Mouse (Mus musculus) T-helper 1 cell (primary cell): Measurements from ENCODE around the gene Fkbp8.
"Not testable (repeated sequence)": the region's sequence is repeated elsewhere in the genome, so short reads cannot be mapped to it uniquely, and the experiment has no call there.

Experiments used
- in situ Hi-C: fragments of 300-600 bp; cut with MboI, MseI; formaldehyde crosslinking; loops from one replicate; pipeline ENCODE4 v1.15.1; 2025; ENCODE audit warnings: high pct_unique_total_duplicates

Fkbp8 gene

DNA sequence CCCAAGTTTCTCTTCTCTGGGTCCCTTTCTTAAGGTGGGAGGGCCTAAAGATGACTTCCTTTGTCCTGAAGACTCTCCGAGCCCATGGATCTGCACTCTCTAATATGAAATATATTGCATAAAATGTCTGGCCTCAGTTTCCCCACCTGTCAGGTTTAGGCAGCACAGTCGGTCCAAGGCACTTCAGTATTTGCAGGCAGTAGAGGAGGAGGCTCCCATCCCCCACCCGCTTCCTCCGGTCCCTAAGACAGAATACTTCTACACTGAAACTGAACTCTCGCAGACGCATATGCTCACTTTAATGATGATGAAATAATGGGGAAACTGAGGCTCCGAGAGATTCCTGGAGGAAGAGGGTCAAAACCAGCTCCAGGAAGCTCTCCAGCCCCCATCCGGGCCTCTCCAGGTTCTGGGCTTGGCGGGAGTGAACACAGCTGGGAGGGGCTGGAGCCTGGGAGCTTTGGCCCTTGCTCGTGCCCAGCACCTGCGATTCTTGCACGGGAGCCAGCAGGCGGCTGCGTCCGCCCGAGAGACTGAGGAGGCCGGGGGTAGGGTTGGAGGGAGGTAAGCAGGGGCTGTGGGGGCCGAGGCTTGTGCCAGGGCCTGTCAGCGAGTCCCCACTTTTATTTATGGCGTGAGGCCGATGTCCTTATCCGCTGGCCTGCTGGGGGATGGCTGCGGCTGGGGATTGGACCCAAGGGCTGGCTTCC is 25.5 kb upstream of the Fkbp8 start:
- in situ Hi-C loops, result loop anchor here (5.0 kb wide), 1 partner anchor 85 kb away; no protein-coding TSS in a partner anchor

DNA sequence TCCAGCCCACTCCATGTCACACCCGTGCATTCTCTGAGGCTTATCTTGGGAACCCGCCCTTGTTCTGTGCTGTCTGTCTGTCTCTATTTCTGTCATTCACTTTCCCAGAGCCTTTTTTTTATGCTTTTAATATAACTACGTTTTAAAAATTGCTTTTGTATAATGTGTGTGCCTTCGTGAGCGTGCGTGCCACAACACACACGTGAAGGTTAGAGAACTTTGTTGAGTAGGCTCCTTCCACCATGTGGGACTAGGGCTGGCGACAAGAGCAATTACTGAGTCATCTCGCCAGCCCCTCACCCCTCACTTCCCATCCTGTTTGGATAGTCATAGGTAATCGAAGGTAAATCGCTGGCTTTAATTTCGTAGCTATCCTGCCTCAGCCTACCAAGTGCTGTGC is 25.0 kb upstream of the Fkbp8 start:
- in situ Hi-C loops, result loop anchor here (5.0 kb wide), 1 partner anchor 85 kb away; no protein-coding TSS in a partner anchor

DNA sequence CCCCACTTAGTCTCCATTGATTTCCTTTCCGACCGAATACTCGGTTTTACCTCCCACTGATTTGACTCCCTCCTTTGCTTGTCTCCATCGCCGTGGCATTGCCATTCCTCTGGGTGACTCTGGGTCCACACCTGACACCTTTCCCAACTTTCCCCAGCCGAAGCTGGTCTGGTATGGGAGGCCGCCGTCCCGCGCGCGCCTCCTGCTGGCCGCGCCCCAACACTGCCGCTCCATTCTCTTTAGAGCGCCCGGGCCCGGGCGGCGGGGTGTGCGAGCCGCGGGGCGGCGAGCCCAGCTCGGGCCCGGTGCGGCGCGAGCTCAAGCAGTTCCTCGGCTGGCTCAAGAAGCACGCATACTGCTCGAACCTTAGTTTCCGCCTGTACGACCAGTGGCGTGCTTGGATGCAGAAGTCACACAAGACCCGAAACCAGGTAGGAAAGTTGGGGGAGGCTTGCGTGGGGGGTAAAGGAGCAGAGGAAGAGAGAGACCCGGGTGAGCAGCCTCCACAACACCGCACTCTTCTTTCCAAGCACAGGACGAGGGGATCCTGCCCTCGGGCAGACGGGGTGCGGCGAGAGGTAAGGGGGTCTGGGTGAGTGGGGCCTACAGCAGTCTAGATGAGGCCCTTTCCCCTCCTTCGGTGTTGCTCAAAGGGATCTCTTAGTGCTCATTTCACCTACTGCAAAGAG is 24.3 kb upstream of the Fkbp8 start:
- in situ Hi-C loops, result loop anchor here (5.0 kb wide), 1 partner anchor 86 kb away; no protein-coding TSS in a partner anchor

DNA sequence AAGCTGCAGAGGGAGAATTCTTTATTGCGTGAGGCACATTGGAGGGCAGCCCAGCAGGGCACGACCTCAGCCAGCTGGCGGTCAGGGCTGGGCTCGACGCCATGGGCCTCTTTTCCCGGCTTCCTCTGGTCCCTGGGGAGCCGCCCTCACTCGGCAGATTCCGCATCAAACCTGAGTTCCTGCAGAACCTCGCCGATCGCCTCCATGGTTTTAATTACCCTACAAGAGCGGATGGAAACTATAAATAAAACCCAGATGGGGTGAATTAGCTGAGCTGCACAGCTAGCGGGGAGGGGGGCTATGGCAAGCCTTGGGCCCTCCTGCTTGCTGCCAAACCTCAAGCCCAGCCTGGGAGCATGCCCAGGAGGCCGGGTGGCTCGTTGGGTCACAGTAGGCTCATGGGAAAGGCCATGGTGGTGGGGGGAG is 23.2 kb upstream of the Fkbp8 start:
- in situ Hi-C loops, result loop anchor here (5.0 kb wide), 1 partner anchor 87 kb away; no protein-coding TSS in a partner anchor

- in situ Hi-C loops, result loop anchor here (5.0 kb wide), 1 partner anchor 88 kb away; no protein-coding TSS in a partner anchor
Observed at GRCm38 (mm10) chr8:70504851-70505250, 22.7 kb upstream of the Fkbp8 start.

DNA sequence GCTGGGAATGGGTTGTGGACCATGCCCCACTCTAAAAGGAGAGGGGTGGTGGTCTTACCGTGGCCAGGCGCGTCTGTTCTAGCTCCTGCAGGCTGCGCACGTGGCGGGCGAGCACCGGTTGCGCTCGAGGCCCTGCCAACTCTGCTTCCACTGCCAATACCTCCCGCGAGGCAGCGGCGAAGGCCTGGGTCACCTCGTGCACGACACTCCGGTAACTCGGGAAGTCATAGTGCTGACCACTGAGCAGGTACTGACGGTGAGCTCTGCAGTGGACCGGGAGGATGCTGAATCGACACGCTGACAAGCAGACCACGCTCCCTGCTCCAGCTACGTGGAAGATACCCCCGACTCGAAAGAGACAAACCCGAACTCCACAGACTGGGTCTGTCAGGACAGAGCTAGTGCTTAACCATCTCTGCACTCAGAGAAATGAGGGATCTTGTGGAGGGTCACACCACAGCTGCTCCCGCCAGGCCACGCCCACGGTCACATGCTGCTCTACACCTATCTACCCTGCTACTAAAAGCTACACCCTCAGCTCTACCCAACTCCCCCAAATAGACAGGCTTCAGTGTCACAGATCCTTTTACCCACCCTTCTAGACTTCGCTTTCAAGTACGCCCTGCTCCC is 21.7 kb upstream of the Fkbp8 start:
- in situ Hi-C loops, result no loop called here

DNA sequence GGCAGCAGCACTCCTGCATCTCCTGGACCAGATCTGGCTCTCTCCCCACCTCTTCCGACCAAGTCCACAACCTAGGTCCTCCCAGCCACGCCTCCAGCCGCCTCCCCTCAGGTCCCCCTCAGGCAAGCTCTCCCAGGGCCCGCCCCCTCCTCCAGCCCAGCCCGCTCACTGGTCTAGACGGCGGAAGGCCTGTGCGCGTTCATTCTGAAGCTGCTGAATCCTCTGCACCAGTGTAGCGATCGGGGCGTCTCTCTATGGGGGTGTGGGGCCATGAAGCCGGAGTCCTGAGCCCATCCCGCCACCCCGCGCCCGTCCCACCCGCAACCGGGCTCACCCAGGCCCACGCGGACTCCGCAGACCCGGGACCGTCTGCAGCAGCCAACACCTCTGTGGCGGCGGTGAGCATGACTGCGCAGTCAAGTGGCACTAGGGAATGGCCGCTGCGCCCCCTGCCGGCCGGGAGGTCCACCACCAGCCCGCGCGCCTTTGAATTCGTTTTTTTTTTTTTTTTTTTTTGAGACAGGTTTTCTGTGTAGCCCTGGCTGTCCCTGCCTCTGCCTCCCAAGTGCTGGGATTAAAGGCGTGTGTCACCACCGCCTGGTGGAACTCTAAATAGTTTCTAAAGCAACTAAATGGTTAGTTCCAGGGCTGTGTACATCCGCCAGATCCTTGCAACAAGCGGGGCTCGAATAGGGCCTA is 21.0 kb upstream of the Fkbp8 start, which contains the start of gene Rex1bd:
TSS of gene Rex1bd (minus strand) at position 425 of the 699 bp plus-strand sequence.
- in situ Hi-C loops, result no loop called here

DNA sequence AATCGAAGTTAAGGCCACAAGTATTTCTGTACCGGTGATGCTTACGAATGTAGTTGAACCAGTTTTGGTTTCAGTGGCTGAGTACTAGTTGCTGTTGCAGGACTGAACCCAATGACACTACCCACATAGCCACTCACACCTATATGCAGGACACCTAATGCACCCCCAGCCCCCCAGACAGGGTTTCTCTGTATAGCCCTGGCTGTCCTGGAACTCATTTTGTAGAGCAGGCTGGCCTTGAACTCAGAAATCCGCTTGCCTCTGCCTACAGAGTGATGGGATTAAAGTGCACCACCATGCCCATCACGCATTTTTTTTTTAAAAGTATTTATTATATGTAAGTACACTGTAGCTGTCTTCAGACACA is 20.5 kb upstream of the Fkbp8 start:
- in situ Hi-C loops, result no loop called here

DNA sequence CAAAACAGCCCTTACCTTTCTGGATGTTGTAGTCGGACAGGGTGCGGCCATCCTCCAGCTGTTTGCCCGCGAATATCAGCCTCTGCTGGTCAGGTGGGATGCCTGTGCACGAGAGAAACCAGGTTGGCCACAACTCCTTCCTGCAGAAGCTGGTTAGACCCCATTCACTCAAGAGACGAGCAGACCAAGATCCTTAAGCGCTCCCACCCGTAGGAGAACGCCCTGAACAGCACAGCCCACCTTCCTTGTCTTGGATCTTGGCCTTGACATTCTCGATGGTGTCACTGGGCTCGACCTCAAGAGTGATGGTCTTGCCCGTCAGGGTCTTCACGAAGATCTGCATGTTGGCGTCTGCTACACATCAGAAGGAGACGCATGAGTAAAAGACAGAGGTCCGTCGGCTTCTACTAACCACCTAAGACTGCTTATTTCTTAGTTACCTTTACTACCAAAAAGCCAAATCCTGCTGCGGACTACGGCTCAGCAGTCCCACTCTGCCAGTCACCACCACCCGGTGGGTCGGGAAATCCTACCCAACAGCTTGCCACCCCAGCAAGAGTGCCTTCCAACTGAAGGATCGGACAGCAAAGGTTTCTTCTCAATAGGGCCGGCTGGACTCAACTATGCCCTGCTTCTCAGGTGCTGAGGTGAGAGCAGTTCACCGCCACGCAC is 18.1 kb upstream of the Fkbp8 start:
- in situ Hi-C loops, result no loop called here

DNA sequence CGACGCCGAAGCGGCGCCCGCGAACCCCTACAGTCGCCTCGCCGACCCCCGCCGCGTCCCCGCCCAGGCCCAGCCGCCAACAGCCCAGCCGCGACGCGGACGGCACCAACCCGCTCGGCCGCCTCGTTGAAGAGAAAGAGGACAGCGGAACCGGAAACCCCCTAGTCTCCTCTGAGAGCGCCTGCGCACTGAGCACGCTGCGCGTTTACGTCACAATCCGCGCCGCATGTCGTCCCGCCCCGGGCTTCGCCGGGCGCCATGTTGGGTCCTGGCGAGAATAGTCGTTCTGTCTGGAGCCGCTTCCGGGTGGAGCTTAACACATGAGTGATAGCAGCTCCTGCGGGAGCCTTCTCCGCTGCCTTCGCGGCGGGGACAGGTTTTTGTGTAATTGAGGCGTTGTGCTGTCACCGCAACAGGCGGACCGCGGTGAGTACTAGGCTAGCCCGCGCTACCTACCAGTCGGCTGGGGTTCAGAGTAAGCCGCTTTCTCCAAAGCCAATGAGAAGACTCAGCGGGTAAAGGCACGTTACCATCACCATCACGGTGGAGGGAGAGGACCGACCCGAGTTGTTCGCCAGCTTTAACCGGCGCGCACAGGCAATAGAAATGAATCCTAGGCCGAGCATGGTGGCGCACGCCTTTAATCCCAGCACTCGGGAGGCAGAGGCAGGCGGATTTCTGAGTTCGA is 17.2 kb upstream of the Fkbp8 start, which contains the start of gene Uba52:
TSS of gene Uba52 (minus strand) at position 574 of the 688 bp plus-strand sequence.
- in situ Hi-C loops, result no loop called here

- in situ Hi-C loops, result not testable (repeated sequence)
Observed at GRCm38 (mm10) chr8:70511174-70511573, 16.4 kb upstream of the Fkbp8 start.

GRCm38 (mm10) chr8:70511770-70512169 is 15.8 kb upstream of the Fkbp8 start:
- in situ Hi-C loops, result no loop called here

GRCm38 (mm10) chr8:70512253-70512903 is 15.1 kb upstream of the Fkbp8 start:
- in situ Hi-C loops, result no loop called here

DNA sequence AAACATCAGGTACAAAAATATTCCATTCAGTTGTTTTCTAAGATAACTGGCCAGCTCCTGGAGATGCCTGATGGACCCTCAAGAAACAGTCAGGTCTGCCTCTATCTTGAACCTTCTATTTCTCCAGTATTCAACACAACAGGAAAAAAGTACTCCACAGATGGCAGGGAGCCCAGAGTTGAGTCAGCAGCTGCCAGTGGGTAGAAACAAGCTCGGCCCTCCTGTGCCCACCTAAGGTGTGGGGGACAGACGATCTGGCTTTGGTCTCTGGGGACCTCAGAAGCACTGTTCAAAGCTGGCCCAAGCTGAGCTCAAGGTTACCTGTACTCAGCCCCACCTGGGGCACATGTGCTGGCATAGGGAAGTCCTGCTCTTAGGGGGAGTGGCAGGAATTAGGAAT is 14.1 kb upstream of the Fkbp8 start:
- in situ Hi-C loops, result no loop called here

GRCm38 (mm10) chr8:70517940-70518643 is 9.4 kb upstream of the Fkbp8 start:
- in situ Hi-C loops, result no loop called here

DNA sequence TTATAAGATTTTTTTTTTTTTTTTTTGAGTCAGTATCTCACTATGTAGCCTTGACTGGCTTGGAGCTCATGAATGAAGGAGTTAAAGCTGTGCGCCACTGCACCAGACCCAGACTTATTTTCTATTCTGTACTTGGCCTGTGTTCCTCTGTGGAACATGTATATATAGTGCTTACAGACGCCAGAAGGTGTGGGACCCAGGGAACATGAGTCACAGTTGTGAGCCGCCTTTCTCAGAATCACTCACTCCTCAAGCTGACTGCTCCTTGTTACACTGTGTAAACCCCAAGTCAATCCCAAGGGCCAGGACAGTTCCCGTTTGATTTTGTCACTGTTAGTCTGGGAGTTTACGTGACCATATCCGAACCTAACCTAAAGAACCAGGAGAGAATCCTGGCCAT is 8.5 kb upstream of the Fkbp8 start:
- in situ Hi-C loops, result no loop called here

GRCm38 (mm10) chr8:70519606-70520005 is 7.9 kb upstream of the Fkbp8 start:
- in situ Hi-C loops, result no loop called here

GRCm38 (mm10) chr8:70522592-70523403 is 4.7 kb upstream of the Fkbp8 start:
- in situ Hi-C loops, result no loop called here

- in situ Hi-C loops, result no loop called here
Observed at GRCm38 (mm10) chr8:70527111-70527511, 413 bp upstream of the Fkbp8 start.
